Mouse (Mus musculus): ENCODE data around the gene Pou2af1.

- no peak for TF ChIP-seq CTCF (IDR thresholded peaks at IDR 0.05; ENCODE audit: low read depth)
- TF ChIP-seq EP300 (IDR thresholded peaks at IDR 0.05; ENCODE audit: low read depth): no peak
These were observed 57.6 kb downstream of the Pou2af1 start for GRCm38 (mm10) chr9:51271073-51271472.

Measured in heart, postnatal 0 days (tissue).